Mouse (Mus musculus) thymus, postnatal 36 days (tissue): Measurements from ENCODE around the gene Ly86.

Source experiments
- DNase-seq, 2 experiments: peaks; one replicate each; pipeline ENCODE4 v3.0.0; 2022; ENCODE audit warnings: mixed read lengths in 2 of 2

Ly86 gene

GRCm38 (mm10) chr13:37459957-37460930 lies 115.2 kb downstream of the Ly86 start:
- no peak for DNase-seq

GRCm38 (mm10) chr13:37462049-37462702 lies 117.2 kb downstream of the Ly86 start:
- DNase-seq: no peak

- no peak for DNase-seq
Observed at GRCm38 (mm10) chr13:37465710-37466109, 120.7 kb downstream of the Ly86 start.

DNA sequence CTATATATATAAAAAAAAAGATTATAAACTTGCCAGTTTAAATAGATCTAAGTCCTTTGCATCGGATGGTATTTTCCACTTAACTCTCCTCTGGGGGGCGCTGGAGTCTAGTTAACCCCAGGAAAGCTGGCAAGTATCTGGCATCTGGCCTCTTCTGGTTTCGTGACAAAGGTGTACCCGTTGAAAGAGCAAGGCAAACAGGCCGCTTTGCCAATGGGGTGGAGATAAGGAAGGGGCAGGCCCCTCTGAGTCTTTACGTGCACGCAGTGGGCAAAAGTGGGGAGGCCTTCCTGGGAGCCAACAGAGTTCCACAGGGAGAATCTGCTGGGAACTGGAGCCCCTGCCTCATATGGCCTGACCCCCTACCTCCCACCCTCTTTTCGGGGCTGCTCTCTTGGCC lies 122.8 kb downstream of the Ly86 start:
- DNase-seq: peak; percentile 59 to 62
